Comparison of ENCODE assay signal across 8 mouse cellular contexts in the genomic region with DNA sequence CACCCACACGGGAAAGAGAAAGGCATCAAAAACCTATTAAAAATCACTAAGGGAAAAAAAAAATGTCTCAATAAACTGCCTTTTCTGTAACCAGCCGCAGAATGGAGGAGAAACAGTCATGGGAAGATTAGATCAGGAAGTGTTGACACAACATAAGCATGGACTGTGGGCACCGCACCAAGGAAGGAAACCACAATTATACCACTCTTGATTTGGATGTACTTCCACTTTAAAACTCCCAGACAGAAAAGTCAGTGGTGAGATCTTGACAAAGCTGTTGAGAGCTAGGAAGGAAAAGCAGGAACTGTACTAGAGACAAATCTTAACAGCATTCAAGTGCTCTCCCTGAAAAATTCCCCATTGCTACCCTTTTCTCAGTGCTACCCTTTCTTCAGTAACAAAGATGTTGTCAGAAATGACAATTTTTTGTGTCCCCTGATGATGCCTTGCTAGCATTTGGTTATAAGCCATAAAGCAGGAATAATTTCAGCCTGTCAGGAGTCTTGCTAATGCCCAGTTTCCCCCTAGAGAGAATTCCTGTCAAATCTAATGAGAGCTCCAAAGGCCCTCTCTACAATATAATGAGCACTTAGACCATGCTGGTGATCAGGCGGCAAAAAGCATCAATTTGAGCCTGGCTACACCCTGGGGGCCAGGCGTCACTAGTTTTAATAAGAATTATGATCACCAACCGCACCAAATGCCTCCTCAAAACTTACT. TPM values are rescaled to one million over a fixed set of nuclear protein-coding genes. Genes with fewer than 3 reads are reported as not detected.
DNase-seq lines count a peak whose midpoint lies in the region; ATAC-seq and TF ChIP-seq lines count a peak whose summit lies in the region.

No protein-coding gene starts in this region.

- TF ChIP-seq CTCF in layer of hippocampus, adult 2 months (conservative IDR thresholded peaks at IDR 0.05) = no peak

- WGBS in forebrain, embryonic 10.5 days = 56% methylated on average over 6 of the region's 6 CpGs

- H3K9me3 ChIP-seq in forebrain, embryonic 10.5 days = no peaks in the 10 kb centered on the region

- H3K27me3 ChIP-seq in forebrain, embryonic 10.5 days (ENCODE audit: poor library complexity, severe bottlenecking) = no peaks in the 10 kb centered on the region

- no peak for ATAC-seq in frontal cortex, adult (ENCODE audit: low TSS enrichment)

- H3K4me3 ChIP-seq in layer of hippocampus, adult 2 months = peak overlapping the region; percentile 83
- peak overlapping the region; percentile 96 for H3K4me3 ChIP-seq in forebrain, embryonic 10.5 days

- no peak overlapping the region for H3K27ac ChIP-seq in layer of hippocampus, adult 2 months
- no peak overlapping the region for H3K27ac ChIP-seq in forebrain, embryonic 10.5 days

- DNase-seq in layer of hippocampus, adult 2 months (ENCODE audit: low spot score in 2 of 2) = no peak
- no peak for DNase-seq in layer of hippocampus, adult 11-12 months (ENCODE audit: low spot score)
- no peak for DNase-seq in forebrain, embryonic 10.5 days (ENCODE audit: extremely low spot score, low spot score)
- DNase-seq in kidney, postnatal 4 days = peak; percentile 16
- DNase-seq in naive thymus-derived CD4-positive, alpha-beta T cell, adult 2 months (ENCODE audit: low read depth) = peak; percentile 5
- no peak for DNase-seq in layer of hippocampus, adult 18-20 months (ENCODE audit: low spot score in 2 of 2)
- no peak for DNase-seq in yolk sac, embryonic 10.5 days (ENCODE audit: low spot score)

- peaks cover 65% of the 10 kb centered on the region for H3K36me3 ChIP-seq in forebrain, embryonic 10.5 days (replicated peaks)

- peaks cover 78% of the 10 kb centered on the region for H3K4me1 ChIP-seq in forebrain, embryonic 10.5 days

RNA-seq across cellular contexts. Expression of a gene that starts 5.4 kb away (rescaled TPM):
- total RNA-seq in layer of hippocampus, adult 2 months (2021) = 10 to 100 TPM; 77.1 to 87.0 TPM
- polyA plus RNA-seq in forebrain, embryonic 10.5 days (2016; fragmentation: Nextera tagmentation; extraction: Ambion mirVana) = 39.2 and 39.8 TPM in 2 replicates
- total RNA-seq in layer of hippocampus, adult 18-20 months (2021) = 10 to 100 TPM; 68.8 to 80.8 TPM

Comparison
In these comparisons a context has a peak if more than half of its experiments do, and no peak if none do; other contexts are left out.
1. DNase-seq: peak in kidney, postnatal 4 days (2 of 2) and naive thymus-derived CD4-positive, alpha-beta T cell, adult 2 months (single experiment); none in layer of hippocampus, adult 2 months (0 of 2), layer of hippocampus, adult 11-12 months (single experiment), forebrain, embryonic 10.5 days (single experiment), layer of hippocampus, adult 18-20 months (0 of 2) and yolk sac, embryonic 10.5 days (single experiment).